Mouse (Mus musculus): Measurements from ENCODE around the gene Mcrip1.

GRCm38 (mm10) chr11:120493911-120494310 is 55.6 kb downstream of the Mcrip1 start:
- TF ChIP-seq CTCF (IDR thresholded peaks at IDR 0.05; ENCODE audit: low read depth) (no peak), EP300 (IDR thresholded peaks at IDR 0.05; ENCODE audit: low read depth) (no peak)

All from liver, embryonic 14.5 days (tissue).